Mouse (Mus musculus): ENCODE results near the gene Gm20479. TPM values are rescaled to one million over a fixed set of nuclear protein-coding genes. Genes with fewer than 3 reads are reported as not detected.

Gene Gm20479
- polyA plus RNA-seq, 1 experiment: not detected

DNA sequence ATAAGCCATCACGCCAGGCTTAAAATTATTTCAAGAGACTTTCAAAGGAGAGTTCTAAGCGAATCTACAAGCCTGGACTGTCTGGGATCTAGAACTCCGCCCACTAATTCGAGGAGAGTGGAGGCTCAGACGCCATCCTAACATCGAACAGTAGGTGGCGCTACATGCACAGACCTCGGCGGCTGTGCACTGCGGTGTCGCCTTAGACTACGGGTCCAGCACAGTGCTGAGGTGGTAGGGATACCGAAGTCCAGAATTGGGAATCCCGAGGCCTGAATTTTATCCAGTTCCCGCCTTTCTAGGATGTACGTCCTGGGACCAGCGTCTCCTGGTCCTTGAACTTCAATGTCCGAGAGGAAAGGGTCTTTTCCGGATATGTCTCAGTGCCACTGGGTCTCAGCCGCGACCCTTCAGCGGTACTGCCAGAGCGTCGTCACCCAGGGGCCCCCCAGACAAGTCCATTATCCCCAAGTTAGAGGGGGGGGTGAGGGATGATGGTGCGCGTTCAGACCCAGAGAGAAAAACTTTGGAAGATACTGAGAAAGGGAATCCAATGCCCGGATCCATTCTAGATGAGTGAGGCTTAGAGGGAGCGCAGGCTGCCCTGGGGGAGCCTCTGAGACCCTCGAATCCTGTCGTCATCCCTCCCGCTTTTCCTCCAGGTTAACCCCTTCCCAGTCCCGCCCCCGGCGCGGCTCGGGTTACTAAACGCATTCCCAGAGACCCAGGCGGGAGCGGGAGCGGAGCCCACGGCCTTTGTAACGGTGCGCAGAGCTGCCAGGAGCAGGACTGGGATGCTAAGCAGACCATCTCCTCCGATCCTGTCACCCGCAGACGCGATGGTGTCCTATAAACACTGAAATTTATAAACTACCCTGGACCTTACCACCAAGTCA lies 21.0 kb downstream of the Gm20479 start:
- Histone ChIP-seq H3ac (ENCODE audit: control insufficient read depth, insufficient read length, low read depth) (peak overlapping the region; percentile 63), H3K79me2 (ENCODE audit: control insufficient read depth, insufficient read depth) (no peaks in the 10 kb centered on the region), H3K4me3 (ENCODE audit: insufficient read depth, poor library complexity, severe bottlenecking) (peak overlapping the region; percentile 29), H3K27me3 (ENCODE audit: control insufficient read depth, insufficient read depth, insufficient read length) (no peaks in the 10 kb centered on the region), H3K79me3 (ENCODE audit: low read depth) (no peaks in the 10 kb centered on the region), H3K36me3 (ENCODE audit: control insufficient read depth, insufficient read depth) (no peaks in the 10 kb centered on the region)
- TF ChIP-seq CTCF (IDR thresholded peaks at IDR 0.05; ENCODE audit: control insufficient read depth, insufficient read depth, insufficient read length) (peak; percentile 95), MYOG (IDR thresholded peaks at IDR 0.05; ENCODE audit: control insufficient read depth, extremely low read depth, insufficient read length) (no peak)

GRCm38 (mm10) chr7:27335011-27335720 lies 22.1 kb downstream of the Gm20479 start:
- Histone ChIP-seq H3K27me3 (ENCODE audit: control insufficient read depth, insufficient read depth, insufficient read length) (no peaks in the 10 kb centered on the region), H3K36me3 (ENCODE audit: control insufficient read depth, insufficient read depth) (no peaks in the 10 kb centered on the region), H3K79me2 (ENCODE audit: control insufficient read depth, insufficient read depth) (no peaks in the 10 kb centered on the region), H3K4me3 (ENCODE audit: insufficient read depth, poor library complexity, severe bottlenecking) (no peak overlapping the region), H3K79me3 (ENCODE audit: low read depth) (no peaks in the 10 kb centered on the region), H3ac (ENCODE audit: control insufficient read depth, insufficient read length, low read depth) (no peak overlapping the region)
- TF ChIP-seq FOSL1 (IDR thresholded peaks at IDR 0.05; ENCODE audit: insufficient read depth, low read length, poor library complexity, severe bottlenecking) (no peak), MAX (IDR thresholded peaks at IDR 0.05) (no peak), CEBPB (IDR thresholded peaks at IDR 0.05; ENCODE audit: low read depth) (no peak), CTCF (IDR thresholded peaks at IDR 0.05; ENCODE audit: control insufficient read depth, insufficient read depth, insufficient read length) (no peak), MYOD1 (IDR thresholded peaks at IDR 0.05; ENCODE audit: control insufficient read depth, insufficient read length, low read depth) (no peak), MYOG (IDR thresholded peaks at IDR 0.05; ENCODE audit: control insufficient read depth, extremely low read depth, insufficient read length) (no peak), USF1 (IDR thresholded peaks at IDR 0.05; ENCODE audit: low read depth) (no peak)

GRCm38 (mm10) chr7:27334405-27334911 lies 22.8 kb downstream of the Gm20479 start:
- Histone ChIP-seq H3K79me3 (ENCODE audit: low read depth) (no peaks in the 10 kb centered on the region), H3K79me2 (ENCODE audit: control insufficient read depth, insufficient read depth) (no peaks in the 10 kb centered on the region), H3K4me3 (ENCODE audit: insufficient read depth, poor library complexity, severe bottlenecking) (no peak overlapping the region), H3ac (ENCODE audit: control insufficient read depth, insufficient read length, low read depth) (no peak overlapping the region), H3K36me3 (ENCODE audit: control insufficient read depth, insufficient read depth) (no peaks in the 10 kb centered on the region), H3K27me3 (ENCODE audit: control insufficient read depth, insufficient read depth, insufficient read length) (no peaks in the 10 kb centered on the region)
- no peak for TF ChIP-seq MYOG (IDR thresholded peaks at IDR 0.05; ENCODE audit: control insufficient read depth, extremely low read depth, insufficient read length)
- no peak for TF ChIP-seq MYOD1 (IDR thresholded peaks at IDR 0.05; ENCODE audit: control insufficient read depth, insufficient read length, low read depth)
- no peak for TF ChIP-seq USF1 (IDR thresholded peaks at IDR 0.05; ENCODE audit: low read depth)
- no peak for TF ChIP-seq FOSL1 (IDR thresholded peaks at IDR 0.05; ENCODE audit: insufficient read depth, low read length, poor library complexity, severe bottlenecking)
- TF ChIP-seq CTCF (IDR thresholded peaks at IDR 0.05; ENCODE audit: control insufficient read depth, insufficient read depth, insufficient read length): no peak
- no peak for TF ChIP-seq CEBPB (IDR thresholded peaks at IDR 0.05; ENCODE audit: low read depth)
- TF ChIP-seq MAX (IDR thresholded peaks at IDR 0.05): no peak

DNA sequence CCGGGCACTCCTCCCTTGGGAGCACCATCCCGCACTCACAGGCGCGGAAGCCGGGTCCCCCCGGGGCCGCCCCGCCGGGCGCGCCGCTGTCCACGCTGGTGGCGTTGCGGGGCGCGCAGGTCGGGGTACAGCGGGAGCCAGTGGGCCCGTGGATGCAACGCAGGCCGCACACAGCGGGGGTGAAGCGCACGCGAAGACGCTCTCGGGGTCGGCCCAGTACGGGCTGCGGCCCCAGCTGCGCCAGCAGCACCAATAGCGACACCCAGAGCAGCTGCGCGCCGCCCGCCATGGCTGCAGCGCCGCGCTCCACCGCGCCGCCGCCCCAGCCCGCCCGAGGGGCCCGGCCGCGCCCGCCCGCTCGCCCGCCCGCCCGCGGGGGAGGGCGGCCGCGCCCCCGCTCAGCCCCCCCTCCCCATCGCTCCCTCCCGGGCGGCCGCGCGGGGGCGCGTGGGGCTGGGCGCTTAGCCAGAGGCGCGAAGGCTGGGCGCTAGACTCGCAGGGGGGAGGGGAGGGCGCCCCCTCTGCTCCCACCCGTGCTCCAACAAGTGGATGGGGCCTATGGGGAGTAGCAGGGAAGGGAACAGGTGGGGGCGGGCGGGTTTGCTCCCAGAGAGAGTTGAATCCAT lies 23.8 kb downstream of the Gm20479 start:
- Histone ChIP-seq H3K4me3 (ENCODE audit: insufficient read depth, poor library complexity, severe bottlenecking) (peak overlapping the region; percentile 41), H3ac (ENCODE audit: control insufficient read depth, insufficient read length, low read depth) (peak overlapping the region; percentile 94), H3K36me3 (ENCODE audit: control insufficient read depth, insufficient read depth) (no peaks in the 10 kb centered on the region), H3K79me3 (ENCODE audit: low read depth) (no peaks in the 10 kb centered on the region), H3K27me3 (ENCODE audit: control insufficient read depth, insufficient read depth, insufficient read length) (no peaks in the 10 kb centered on the region), H3K79me2 (ENCODE audit: control insufficient read depth, insufficient read depth) (no peaks in the 10 kb centered on the region)
- TF ChIP-seq MAX (IDR thresholded peaks at IDR 0.05) (no peak), MYOD1 (IDR thresholded peaks at IDR 0.05; ENCODE audit: control insufficient read depth, insufficient read length, low read depth) (no peak), USF1 (IDR thresholded peaks at IDR 0.05; ENCODE audit: low read depth) (no peak), CEBPB (IDR thresholded peaks at IDR 0.05; ENCODE audit: low read depth) (no peak), FOSL1 (IDR thresholded peaks at IDR 0.05; ENCODE audit: insufficient read depth, low read length, poor library complexity, severe bottlenecking) (no peak), MYOG (IDR thresholded peaks at IDR 0.05; ENCODE audit: control insufficient read depth, extremely low read depth, insufficient read length) (no peak)

DNA sequence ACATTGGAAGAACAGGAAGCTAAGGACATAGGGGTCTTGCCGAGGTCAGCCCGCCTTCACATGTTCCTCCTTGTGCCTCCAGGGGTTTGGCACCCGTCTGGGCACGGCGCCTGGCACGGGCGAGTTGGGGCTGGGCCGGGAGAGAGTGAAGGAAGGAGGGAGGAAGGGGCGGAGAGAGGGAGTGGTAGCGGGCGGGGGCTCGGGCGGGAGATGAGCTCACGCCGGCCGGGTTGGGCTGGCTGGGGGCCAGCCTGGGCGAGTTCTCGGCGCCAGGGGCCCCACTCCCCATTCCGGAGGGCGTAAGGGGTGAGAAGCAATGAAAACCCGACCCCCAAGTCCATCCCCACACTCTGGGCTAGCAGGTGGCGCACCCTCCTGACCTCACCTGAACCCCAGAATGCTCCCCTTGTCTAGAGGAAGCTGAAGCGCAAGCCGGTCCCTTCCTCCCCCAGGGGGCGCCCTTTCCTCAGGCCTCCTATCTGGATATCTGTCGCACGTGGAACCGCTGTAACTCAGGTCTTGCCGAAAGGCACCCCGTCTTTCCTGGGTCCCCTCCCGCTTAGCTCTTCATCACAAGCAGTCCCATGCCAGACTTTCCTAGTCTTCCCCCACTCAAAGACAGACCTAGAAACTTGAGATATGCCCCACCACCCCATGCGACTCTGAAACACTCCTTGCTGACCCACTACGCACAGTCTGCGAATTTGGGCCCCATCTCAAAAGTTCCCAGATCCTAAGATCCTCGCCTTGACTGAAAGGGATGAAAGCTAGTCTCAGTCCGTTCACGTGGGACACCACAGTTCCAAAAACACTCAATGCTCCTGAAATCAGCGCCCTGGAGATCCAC lies 24.6 kb downstream of the Gm20479 start:
- no peaks in the 10 kb centered on the region for H3K27me3 ChIP-seq (ENCODE audit: control insufficient read depth, insufficient read depth, insufficient read length)
- no peaks in the 10 kb centered on the region for H3K79me2 ChIP-seq (ENCODE audit: control insufficient read depth, insufficient read depth)
- H3K36me3 ChIP-seq (ENCODE audit: control insufficient read depth, insufficient read depth): no peaks in the 10 kb centered on the region
- H3K79me3 ChIP-seq (ENCODE audit: low read depth): no peaks in the 10 kb centered on the region
- H3ac ChIP-seq (ENCODE audit: control insufficient read depth, insufficient read length, low read depth): peak overlapping the region; percentile 94
- H3K4me3 ChIP-seq (ENCODE audit: insufficient read depth, poor library complexity, severe bottlenecking): peak overlapping the region; percentile 41
- TF ChIP-seq MYOD1 (IDR thresholded peaks at IDR 0.05; ENCODE audit: control insufficient read depth, insufficient read length, low read depth) (no peak), CTCF (IDR thresholded peaks at IDR 0.05; ENCODE audit: control insufficient read depth, insufficient read depth, insufficient read length) (peak; percentile 87), CEBPB (IDR thresholded peaks at IDR 0.05; ENCODE audit: low read depth) (no peak), MAX (IDR thresholded peaks at IDR 0.05) (peak; percentile 90), FOSL1 (IDR thresholded peaks at IDR 0.05; ENCODE audit: insufficient read depth, low read length, poor library complexity, severe bottlenecking) (no peak), USF1 (IDR thresholded peaks at IDR 0.05; ENCODE audit: low read depth) (no peak), MYOG (IDR thresholded peaks at IDR 0.05; ENCODE audit: control insufficient read depth, extremely low read depth, insufficient read length) (no peak)

Measured in C2C12 (cell line).